Mouse (Mus musculus) olfactory bulb, adult 2 months (tissue): ENCODE data around the gene Dhps.

Experiments
- CTCF ChIP-seq: fragments of 200-500 bp; IDR thresholded peaks from 2 replicates; pipeline ENCODE4 v1.5.1; 2012; ENCODE audit warnings: low read depth, mild to moderate bottlenecking, low read length, moderate library complexity; ENCODE audit not compliant: insufficient read depth
- POLR2A ChIP-seq: fragments of 200-500 bp; IDR thresholded peaks from 2 replicates; pipeline ENCODE4 v1.6.1; 2012; ENCODE audit warnings: mild to moderate bottlenecking, low read depth, low read length, moderate library complexity; ENCODE audit not compliant: insufficient read depth

- TF ChIP-seq POLR2A (no peak), CTCF (no peak)
Observed at GRCm38 (mm10) chr8:85074167-85074566, 2.6 kb downstream of the Dhps start.
